Mouse (Mus musculus): ENCODE data around the gene Lrrtm4.

GRCm38 (mm10) chr6:80622676-80623334, 604.1 kb downstream of the Lrrtm4 start:
- no peak for TF ChIP-seq POLR2A (IDR thresholded peaks at IDR 0.05; ENCODE audit: borderline replicate concordance, insufficient read depth, low read length)
- no peak for TF ChIP-seq CTCF (IDR thresholded peaks at IDR 0.05; ENCODE audit: borderline replicate concordance, insufficient read depth, low read depth, low read length)
